Mouse (Mus musculus) spleen, adult 2 months (tissue): ENCODE results near the gene Hrh1.

Experiments used
- CTCF ChIP-seq: fragments of 200-500 bp; IDR thresholded peaks from 2 replicates; pipeline ENCODE4 v1.5.1; 2011; ENCODE audit warnings: mild to moderate bottlenecking, inconsistent platforms; ENCODE audit not compliant: insufficient read depth, insufficient read length, insufficient replicate concordance; ENCODE audit errors: extremely low read depth
- POLR2A ChIP-seq: fragments of 200-500 bp; IDR thresholded peaks from 2 replicates; pipeline ENCODE4 v1.6.1; 2011; ENCODE audit warnings: low read depth, low read length, inconsistent platforms

GRCm38 (mm10) chr6:114400841-114401240 is 3.1 kb downstream of the Hrh1 start:
- TF ChIP-seq POLR2A (no peak), CTCF (no peak)
